Mouse (Mus musculus) erythroblast, embryonic 14.5 days (primary cell): Measurements from ENCODE around the gene Cep41.

Experiments used
- GATA1 ChIP-seq: IDR thresholded peaks from 2 replicates; pipeline ENCODE4 v1.6.1; 2012; ENCODE audit warnings: low read length, inconsistent platforms, mixed read lengths
- TAL1 ChIP-seq: IDR thresholded peaks from 3 replicates; pipeline ENCODE4 v1.6.1; 2012; ENCODE audit warnings: low read length, inconsistent platforms, mixed read lengths

- TF ChIP-seq GATA1: no peak
- TF ChIP-seq TAL1: no peak
These were observed 6.6 kb upstream of the Cep41 start for GRCm38 (mm10) chr6:30700182-30700581.
